Mouse (Mus musculus): ENCODE measurements around the gene Arl5b. TPM values are rescaled to one million over a fixed set of nuclear protein-coding genes. Genes with fewer than 3 reads are reported as not detected.

The Arl5b gene
- 2.4 and 6.7 TPM in 2 replicates for polyA plus RNA-seq (2012; rRNA removed; ENCODE audit: low replicate concordance)

GRCm38 (mm10) chr2:15049117-15049873 lies at the start of gene Arl5b:
Gene Arl5b (plus strand): TSS chr2:15049395.

GRCm38 (mm10) chr2:15054945-15055637 lies 5.9 kb downstream of the Arl5b start, which contains the start of gene Nsun6:
Gene Nsun6 (minus strand): TSS chr2:15055069.

Other genes starting within 250 kb of the Arl5b start
- gene Nsun6, start 5.7 kb downstream of the Arl5b start, polyA plus RNA-seq (2012; rRNA removed; ENCODE audit: low replicate concordance): 2.8 and 4.7 TPM in 2 replicates